Mouse (Mus musculus): ENCODE measurements at regions not wholly inside any gene's neighbourhood (a gene's known extent, or its start where the extent isn't known, plus 50 kb on each side); places are given as distances from the start of the nearest gene placed in this dataset.

DNA sequence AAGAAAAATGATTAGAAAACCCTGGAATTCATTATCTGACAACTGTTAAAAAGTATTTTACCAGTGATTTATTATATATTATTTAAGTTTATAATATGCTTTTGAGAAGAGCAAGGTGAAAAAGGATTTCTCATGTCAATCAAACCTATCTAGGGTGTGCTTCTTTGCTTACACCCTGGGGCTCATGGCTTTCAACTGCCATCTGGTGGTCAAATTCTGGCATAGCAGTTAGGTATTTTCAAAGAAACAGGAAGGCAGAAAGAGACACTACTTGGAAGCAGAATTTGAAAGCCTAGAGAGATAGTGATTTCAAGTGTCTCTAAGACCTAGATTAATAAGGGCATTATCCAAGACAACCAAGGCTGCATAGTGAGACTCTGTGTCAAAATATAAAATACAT, 167.8 kb upstream of the Amot start:
- peak in 1 of 2 experiments; percentile 62; a peak in 2 of 4 replicates for ATAC-seq (replicated peaks in 1 of 2; ENCODE audit: insufficient read depth in 1 of 2, low FRiP score in 2 of 2, low TSS enrichment in 1 of 2, low read depth in 1 of 2, poor library complexity in 2 of 2, severe bottlenecking in 2 of 2)

DNA sequence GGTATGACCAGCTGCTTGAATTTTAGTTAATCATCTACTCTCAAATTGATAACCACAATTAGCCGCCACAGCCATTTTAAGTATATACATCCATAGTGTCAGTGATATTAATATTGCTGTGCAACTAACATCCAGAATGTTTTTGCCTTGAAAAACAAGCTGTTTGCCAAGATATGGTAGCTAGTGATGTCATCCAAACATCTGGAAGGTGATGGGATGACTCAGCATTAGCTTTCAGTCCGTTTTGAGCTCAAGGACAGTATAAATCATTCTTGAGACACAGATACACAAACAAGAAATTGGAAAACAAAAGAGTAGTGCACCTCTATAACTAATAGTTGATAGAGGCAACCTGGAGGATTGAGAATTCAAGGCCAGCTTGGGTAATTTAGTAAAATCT, 146.7 kb upstream of the Amot start:
- no peak for ATAC-seq (replicated peaks in 1 of 2; ENCODE audit: insufficient read depth in 1 of 2, low FRiP score in 2 of 2, low TSS enrichment in 1 of 2, low read depth in 1 of 2, poor library complexity in 2 of 2, severe bottlenecking in 2 of 2)

DNA sequence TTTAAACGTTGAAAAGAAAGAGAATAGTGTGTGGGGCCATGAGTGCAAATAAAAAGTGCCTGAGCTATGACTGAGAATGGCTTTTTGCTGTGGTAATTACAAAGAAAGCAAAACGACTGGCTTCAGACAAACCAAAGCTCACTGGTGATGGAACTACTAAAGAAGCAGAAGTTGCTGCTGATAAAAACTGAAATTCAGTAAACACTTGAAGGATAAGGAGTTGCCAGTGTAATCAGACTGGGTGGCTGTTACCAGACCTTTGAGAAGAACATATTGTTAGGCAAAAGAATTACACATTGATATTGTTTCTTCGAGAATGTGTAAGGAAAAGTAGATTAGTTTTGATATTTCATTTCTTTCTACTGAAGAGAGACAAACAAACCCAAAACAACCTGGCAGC, 114.7 kb upstream of the Amot start:
- ATAC-seq (replicated peaks in 1 of 2; ENCODE audit: insufficient read depth in 1 of 2, low FRiP score in 2 of 2, low TSS enrichment in 1 of 2, low read depth in 1 of 2, poor library complexity in 2 of 2, severe bottlenecking in 2 of 2): no peak

DNA sequence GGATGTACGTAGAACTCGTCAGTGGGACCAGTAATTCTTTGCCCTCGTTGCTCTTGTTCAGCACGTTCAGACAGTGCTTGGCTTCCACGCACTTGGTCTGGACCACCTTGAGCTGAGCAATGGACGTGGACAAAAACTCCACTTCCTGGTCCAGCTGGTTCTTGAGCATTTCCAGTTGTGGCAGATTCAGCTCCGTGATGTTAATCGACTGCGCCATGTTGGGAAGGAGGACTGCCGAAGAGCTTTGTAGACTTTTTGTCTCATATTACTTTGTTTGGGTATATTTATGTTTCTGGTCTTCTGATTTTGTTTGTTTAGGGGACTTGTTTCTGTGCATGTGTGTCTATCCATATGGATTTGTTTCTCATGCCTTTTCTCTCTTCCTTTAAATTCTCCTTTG, 97.1 kb upstream of the Amot start:
- no peak for ATAC-seq (replicated peaks in 1 of 2; ENCODE audit: insufficient read depth in 1 of 2, low FRiP score in 2 of 2, low TSS enrichment in 1 of 2, low read depth in 1 of 2, poor library complexity in 2 of 2, severe bottlenecking in 2 of 2)

DNA sequence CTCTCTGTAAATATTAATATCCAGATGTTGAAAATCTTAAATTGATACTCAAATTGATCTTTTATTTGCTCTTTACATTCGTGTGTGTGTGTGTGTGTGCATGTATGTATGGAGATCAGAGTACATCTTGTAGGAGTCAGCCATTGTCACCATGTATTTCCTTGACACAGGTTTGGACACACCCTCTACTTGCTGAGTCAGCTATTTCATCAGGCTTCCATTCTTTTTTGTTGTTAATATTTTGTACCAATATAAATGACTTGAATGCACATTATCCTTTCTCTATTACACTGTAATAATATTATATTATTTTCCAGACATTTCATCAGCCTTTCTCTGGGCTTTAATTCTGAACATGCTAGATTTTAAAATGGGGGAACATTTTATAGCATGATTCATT, 85.8 kb upstream of the Amot start:
- ATAC-seq (replicated peaks in 1 of 2; ENCODE audit: insufficient read depth in 1 of 2, low FRiP score in 2 of 2, low TSS enrichment in 1 of 2, low read depth in 1 of 2, poor library complexity in 2 of 2, severe bottlenecking in 2 of 2): no peak

DNA sequence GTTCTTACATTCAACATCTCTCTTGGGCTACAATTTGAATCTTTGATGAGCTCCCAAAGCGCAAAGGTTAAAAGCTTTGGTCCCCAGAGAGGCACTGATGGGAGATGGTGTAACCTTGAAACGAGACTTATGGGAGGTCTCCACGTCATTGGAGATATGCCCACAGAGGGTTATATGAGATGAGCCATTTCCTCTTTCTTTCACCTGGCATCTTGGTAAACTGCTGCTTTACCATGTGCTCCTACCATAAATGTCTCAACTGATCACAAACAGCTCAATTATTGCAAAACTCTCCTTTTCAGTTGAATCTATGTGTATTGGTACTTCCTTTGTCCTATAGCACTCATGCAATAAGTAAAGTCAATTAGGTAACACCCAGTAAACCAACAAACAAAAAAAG, 62.5 kb upstream of the Amot start:
- no peak for ATAC-seq (replicated peaks in 1 of 2; ENCODE audit: insufficient read depth in 1 of 2, low FRiP score in 2 of 2, low TSS enrichment in 1 of 2, low read depth in 1 of 2, poor library complexity in 2 of 2, severe bottlenecking in 2 of 2)

DNA sequence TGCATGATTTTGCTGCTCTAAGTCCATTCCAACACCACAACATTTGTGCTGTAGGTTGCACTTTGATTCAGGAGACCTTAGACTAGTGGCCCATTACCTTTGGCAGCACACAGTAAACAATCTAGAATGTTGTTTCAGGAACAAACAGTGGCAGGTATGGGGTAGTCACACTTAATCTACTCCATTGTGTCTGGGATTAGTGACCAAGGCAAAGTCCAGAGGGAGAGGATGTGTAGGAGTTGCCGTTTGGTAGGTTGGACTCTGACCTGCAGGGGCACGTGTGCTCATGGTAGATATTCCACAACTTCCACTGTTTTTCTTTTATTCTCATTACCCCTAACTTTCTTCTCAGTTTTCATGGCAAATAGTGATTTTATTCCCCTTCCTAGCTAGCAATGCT, 62.1 kb upstream of the Amot start:
- ATAC-seq (replicated peaks in 1 of 2; ENCODE audit: insufficient read depth in 1 of 2, low FRiP score in 2 of 2, low TSS enrichment in 1 of 2, low read depth in 1 of 2, poor library complexity in 2 of 2, severe bottlenecking in 2 of 2): no peak

DNA sequence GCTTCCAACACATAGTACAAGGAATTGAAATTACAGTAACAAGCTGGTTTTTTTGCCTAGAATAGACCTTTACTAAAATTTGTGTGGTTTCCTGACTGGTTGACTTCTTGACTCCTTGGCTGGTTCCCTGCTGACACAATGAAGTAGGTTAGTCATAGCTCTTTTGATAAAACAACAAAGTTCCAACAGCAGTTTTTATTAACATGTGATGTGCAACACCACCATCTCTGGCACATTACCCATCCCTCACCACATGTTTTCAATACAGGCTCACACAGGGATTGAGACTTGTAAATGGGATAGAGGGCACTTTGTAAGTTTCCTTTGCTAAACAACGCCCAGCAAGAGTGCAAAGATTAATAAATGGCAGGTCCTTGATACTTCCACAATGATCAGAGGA, 53.9 kb upstream of the Amot start:
- ATAC-seq (replicated peaks in 1 of 2; ENCODE audit: insufficient read depth in 1 of 2, low FRiP score in 2 of 2, low TSS enrichment in 1 of 2, low read depth in 1 of 2, poor library complexity in 2 of 2, severe bottlenecking in 2 of 2): no peak
